Mouse (Mus musculus): ENCODE measurements around the gene Ms4a18. TPM values are rescaled to one million over a fixed set of nuclear protein-coding genes. Genes with fewer than 3 reads are reported as not detected.

Ms4a18 gene
- polyA plus RNA-seq (2017; shearing (Covaris generic)) = not detected

DNA sequence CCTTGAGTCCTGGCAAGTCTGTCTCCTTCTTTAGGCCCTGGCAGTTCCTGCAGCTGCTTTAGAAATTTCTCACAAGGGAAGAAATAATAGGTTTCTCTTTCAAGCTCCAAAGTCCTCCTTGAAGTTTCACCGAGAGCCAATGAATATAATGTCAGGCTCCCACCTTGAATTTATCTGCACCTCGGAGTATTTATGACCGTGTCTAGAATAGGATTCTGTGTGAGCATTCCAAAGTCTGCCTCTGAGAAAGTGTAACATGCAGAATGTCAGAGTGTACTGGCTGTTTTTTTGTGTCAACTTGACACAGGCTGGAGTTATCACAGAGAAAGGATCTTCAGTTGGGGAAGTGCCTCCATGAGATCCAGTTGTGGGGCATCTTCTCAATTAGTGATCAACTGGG is at the start of gene Ms4a18:
Ms4a18 (minus strand) TSS at position 141 of the 400 bp plus-strand sequence.

DNA sequence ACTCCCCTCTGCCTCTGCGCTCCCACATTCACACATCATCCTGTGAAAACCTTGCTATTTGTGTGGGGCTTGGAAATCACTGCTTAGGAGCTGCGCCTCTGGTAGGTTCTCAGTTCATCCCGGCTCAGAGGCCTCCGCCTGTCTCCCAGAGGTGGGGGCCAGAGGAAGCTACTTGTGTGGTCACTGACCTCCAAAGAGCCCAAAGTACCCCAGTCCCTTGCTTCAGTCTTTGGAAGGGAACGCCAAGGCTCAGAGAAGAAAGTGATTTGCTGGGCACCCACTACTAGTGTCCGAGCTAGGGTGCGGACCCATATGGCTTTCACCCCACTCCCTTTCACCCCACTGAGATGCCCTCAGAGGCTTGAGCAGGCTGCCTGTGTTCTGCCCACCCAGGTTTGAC is 24.7 kb downstream of the Ms4a18 start, which contains the start of gene Ms4a15:
Ms4a15 (minus strand) TSS at position 101 of the 400 bp plus-strand sequence.

DNA sequence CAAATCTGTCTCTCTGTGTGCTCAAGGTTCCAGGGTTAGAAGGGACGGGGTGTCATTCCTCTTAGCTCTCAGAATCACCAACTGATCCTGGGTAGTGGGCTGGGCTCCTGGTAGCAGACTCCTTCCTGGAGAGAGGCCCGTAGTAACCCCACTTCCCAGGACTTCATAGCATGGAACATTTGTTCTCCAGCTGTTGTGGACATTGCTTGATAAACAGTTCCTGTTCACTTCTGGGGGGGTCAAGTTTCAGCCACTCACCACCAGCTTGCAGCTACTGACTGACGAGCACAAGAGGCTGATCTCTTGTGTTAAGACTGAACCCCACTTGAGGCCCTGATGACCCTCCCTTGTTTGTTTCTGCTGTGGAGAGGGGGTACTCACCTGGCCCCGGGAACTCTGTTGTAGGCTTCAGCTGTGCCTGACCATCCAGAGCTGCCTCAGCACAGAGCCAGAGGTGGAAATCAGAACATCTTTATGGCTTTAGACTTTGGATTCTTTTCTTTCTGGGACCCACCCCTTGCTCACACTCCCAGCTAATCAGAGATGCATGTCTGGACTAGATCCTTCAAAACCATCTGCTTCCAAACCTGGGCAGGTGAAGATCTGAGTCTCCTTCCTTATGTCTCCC is 43.5 kb downstream of the Ms4a18 start, which contains the start of gene Ms4a10:
Ms4a10 (minus strand) TSS at position 433 of the 628 bp plus-strand sequence.

DNA sequence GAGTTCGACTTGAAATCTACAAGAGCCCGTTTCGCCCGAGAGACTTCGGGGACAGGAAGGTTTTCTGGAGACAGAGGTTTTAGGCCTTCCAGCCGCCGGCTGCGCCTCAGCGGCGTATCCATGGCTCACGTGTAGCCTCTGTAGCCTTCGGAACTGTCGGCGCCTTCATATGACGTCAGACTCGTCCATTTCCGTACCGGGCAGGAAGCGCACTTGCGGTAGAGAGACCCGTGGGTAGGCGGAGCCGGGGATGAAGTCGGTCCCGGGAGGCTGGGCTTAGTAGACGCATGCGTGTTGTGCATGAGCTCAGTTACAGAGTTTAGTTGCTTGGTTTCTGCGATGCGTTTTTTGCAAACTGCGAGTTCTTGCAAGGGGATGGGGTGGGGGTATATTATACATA is 68.7 kb downstream of the Ms4a18 start, which contains the start of gene Ccdc86:
Ccdc86 (minus strand) TSS at position 155 of the 400 bp plus-strand sequence.

Other genes with a start within 250 kb of the Ms4a18 start
- gene Cd6, start 188.0 kb downstream of the Ms4a18 start, polyA plus RNA-seq (2017; shearing (Covaris generic)) = 684 TPM
- gene Slc15a3, start 178.3 kb downstream of the Ms4a18 start, polyA plus RNA-seq (2017; shearing (Covaris generic)) = 1.7 TPM
- gene Tmem132a, start 148.1 kb downstream of the Ms4a18 start, polyA plus RNA-seq (2017; shearing (Covaris generic)) = 0.71 TPM
- 54.3 TPM for gene Tmem109, start 136.0 kb downstream of the Ms4a18 start, polyA plus RNA-seq (2017; shearing (Covaris generic))
- 96.3 TPM for gene Prpf19, start 122.8 kb downstream of the Ms4a18 start, polyA plus RNA-seq (2017; shearing (Covaris generic))
- gene Zp1, start 97.4 kb downstream of the Ms4a18 start, polyA plus RNA-seq (2017; shearing (Covaris generic)) = not detected
- not detected for gene Ptgdr2, start 80.9 kb downstream of the Ms4a18 start, polyA plus RNA-seq (2017; shearing (Covaris generic))
- gene Ccdc86, start 68.8 kb downstream of the Ms4a18 start, polyA plus RNA-seq (2017; shearing (Covaris generic)) = 20.7 TPM
- gene Ms4a10, start 43.4 kb downstream of the Ms4a18 start, polyA plus RNA-seq (2017; shearing (Covaris generic)) = not detected
- not detected for gene Ms4a15, start 24.8 kb downstream of the Ms4a18 start, polyA plus RNA-seq (2017; shearing (Covaris generic))
- gene Ms4a8a, start 63.1 kb upstream of the Ms4a18 start, polyA plus RNA-seq (2017; shearing (Covaris generic)) = not detected
- not detected for gene 1700017D01Rik, start 112.8 kb upstream of the Ms4a18 start, polyA plus RNA-seq (2017; shearing (Covaris generic))
- not detected for gene 1700025F22Rik, start 147.3 kb upstream of the Ms4a18 start, polyA plus RNA-seq (2017; shearing (Covaris generic))
- not detected for gene Ms4a13, start 178.7 kb upstream of the Ms4a18 start, polyA plus RNA-seq (2017; shearing (Covaris generic))
- not detected for gene Ms4a12, start 214.4 kb upstream of the Ms4a18 start, polyA plus RNA-seq (2017; shearing (Covaris generic))
- 1.9 TPM for gene Ms4a1, start 248.2 kb upstream of the Ms4a18 start, polyA plus RNA-seq (2017; shearing (Covaris generic))

Data from activated CD4-positive, CD25-positive, alpha-beta regulatory T cell, adult 9 weeks (primary cell).